10 mouse cellular contexts compared by ENCODE assay signal in the genomic region with DNA sequence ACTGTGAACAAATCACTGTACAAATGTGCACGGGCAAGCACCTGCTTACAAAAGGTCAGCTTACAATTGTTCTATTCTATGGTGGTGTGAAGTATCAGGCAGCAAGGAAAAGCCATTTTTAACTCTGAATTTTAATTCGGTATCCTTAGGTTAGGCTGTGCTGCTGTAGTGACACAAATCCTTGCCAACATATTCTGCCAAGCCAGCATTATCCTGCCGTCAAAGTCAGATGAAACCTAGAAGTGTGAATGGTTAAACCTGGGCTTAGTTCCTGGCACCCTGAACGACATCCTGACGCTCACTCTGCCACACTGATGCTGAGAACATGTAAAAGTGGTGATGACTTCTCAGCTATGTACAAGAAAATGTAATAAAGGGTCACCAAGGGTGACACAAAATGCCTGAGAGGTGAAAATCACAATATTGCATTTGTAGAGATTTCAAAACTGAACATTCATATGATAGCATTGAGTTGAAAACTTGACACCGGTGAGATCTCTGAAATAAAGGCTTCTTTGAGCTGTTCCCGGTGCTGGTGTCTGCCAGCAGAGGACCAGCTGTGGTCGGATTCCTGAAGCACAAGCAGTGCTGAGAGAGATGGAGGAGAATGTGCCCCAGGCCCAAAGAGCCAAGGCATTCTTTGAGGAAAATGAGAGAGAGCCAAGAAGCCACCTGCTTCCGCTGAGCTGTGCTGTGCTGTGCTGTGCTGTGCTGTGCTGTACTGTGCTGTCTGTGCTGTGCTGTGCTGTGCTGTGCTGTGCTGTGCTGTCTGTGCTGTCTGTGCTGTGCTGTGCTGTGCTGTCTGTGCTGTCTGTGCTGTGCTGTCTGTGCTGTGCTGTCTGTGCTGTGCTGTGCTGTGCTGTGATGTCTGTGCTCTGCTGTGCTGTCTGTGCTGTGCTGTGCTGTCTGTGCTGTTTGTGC.
DNase-seq lines count a peak whose midpoint lies in the region; ATAC-seq lines count a peak whose summit lies in the region.
"Had no signal": no experiment of that assay in that cellular context is flagged by ENCODE, and none has a peak within 500 bp of the region (broad histone marks: within the 10 kb centered on the region; RNA-seq: fewer than 3 reads in every experiment).

No protein-coding gene starts in this region.

- ATAC-seq in limb, embryonic 11.5 days (ENCODE audit: insufficient number of reproducible peaks, low FRiP score, low TSS enrichment, low read depth): peak; percentile 74; the same call in 1 of the 2 replicates
- ATAC-seq in erythroid progenitor cell, adult 5-6 weeks (replicated peaks; ENCODE audit: low FRiP score, poor library complexity, severe bottlenecking): peak; percentile 18
- peak; percentile 73; the same call in 1 of the 2 replicates for ATAC-seq in hindbrain, embryonic 15.5 days (ENCODE audit: low FRiP score, low read depth)
- ATAC-seq in monocyte, adult 5-6 weeks (replicated peaks; ENCODE audit: insufficient number of reproducible peaks, low FRiP score, low TSS enrichment, poor library complexity, severe bottlenecking): peak; percentile 44
- ATAC-seq: intestine, postnatal 0 days; Patski had no signal

- H3K4me1 ChIP-seq in limb, embryonic 11.5 days (ENCODE audit: control insufficient read depth, insufficient read depth, low read length): no peaks in the 10 kb centered on the region
- 0 out of 2 replicates have a peak, but pooled peaks cover under 1% of the 10 kb centered on the region for H3K4me1 ChIP-seq in limb, embryonic 10.5 days
- 0 out of 2 replicates have a peak, but pooled peaks cover under 1% of the 10 kb centered on the region for H3K4me1 ChIP-seq in hindbrain, embryonic 15.5 days (replicated peaks)

- 69% methylated on average over 9 of the region's 9 CpGs for WGBS in limb, embryonic 11.5 days
- 72% methylated on average over 9 of the region's 9 CpGs for WGBS in limb, embryonic 10.5 days
- 69% methylated on average over 9 of the region's 9 CpGs for WGBS in hindbrain, embryonic 15.5 days

- no peak overlapping the region for H3K9ac ChIP-seq in limb, embryonic 11.5 days (ENCODE audit: low read length)
- no peak overlapping the region for H3K9ac ChIP-seq in hindbrain, embryonic 15.5 days

- no peaks in the 10 kb centered on the region for H3K36me3 ChIP-seq in limb, embryonic 11.5 days (ENCODE audit: control insufficient read depth, insufficient read depth, low read length)
- H3K36me3 ChIP-seq in limb, embryonic 10.5 days: no peaks in the 10 kb centered on the region
- H3K36me3 ChIP-seq in hindbrain, embryonic 15.5 days: no peaks in the 10 kb centered on the region

- no peak for DNase-seq in limb, embryonic 11.5 days (ENCODE audit: low spot score)
- DNase-seq in limb, embryonic 10.5 days (ENCODE audit: low spot score): no peak
- DNase-seq in urinary bladder, postnatal 14 days (ENCODE audit: low spot score): no peak
- DNase-seq in ovary, postnatal 14 days (ENCODE audit: low spot score): no peak
- DNase-seq: thymus, postnatal 25 days had no signal

- no peak overlapping the region for H3K4me2 ChIP-seq in limb, embryonic 11.5 days (ENCODE audit: low read depth, severe bottlenecking)
- H3K4me2 ChIP-seq in hindbrain, embryonic 15.5 days: no peak overlapping the region

- no peaks in the 10 kb centered on the region for H3K27me3 ChIP-seq in limb, embryonic 11.5 days (ENCODE audit: control insufficient read depth, insufficient read depth, low read length)
- H3K27me3 ChIP-seq in limb, embryonic 10.5 days (ENCODE audit: low read depth, poor library complexity, severe bottlenecking): no peaks in the 10 kb centered on the region
- no peaks in the 10 kb centered on the region for H3K27me3 ChIP-seq in hindbrain, embryonic 15.5 days
- H3K27me3 ChIP-seq: Patski had no signal

- no peak overlapping the region for H3K4me3 ChIP-seq in limb, embryonic 11.5 days (ENCODE audit: low read depth, low read length)
- no peak overlapping the region for H3K4me3 ChIP-seq in limb, embryonic 10.5 days
- H3K4me3 ChIP-seq in hindbrain, embryonic 15.5 days: no peak overlapping the region

- H3K27ac ChIP-seq in limb, embryonic 11.5 days (replicated peaks; ENCODE audit: low read depth, low read length): no peak overlapping the region
- no peak overlapping the region for H3K27ac ChIP-seq in limb, embryonic 10.5 days
- no peak overlapping the region for H3K27ac ChIP-seq in hindbrain, embryonic 15.5 days (replicated peaks)

- H3K9me3 ChIP-seq in limb, embryonic 11.5 days (ENCODE audit: control insufficient read depth, low read length): peaks cover 44% of the 10 kb centered on the region
- peaks cover 50% of the 10 kb centered on the region for H3K9me3 ChIP-seq in limb, embryonic 10.5 days (replicated peaks)
- peaks cover 49% of the 10 kb centered on the region for H3K9me3 ChIP-seq in hindbrain, embryonic 15.5 days

Comparison
In these comparisons a context has a peak if more than half of its experiments do, and no peak if none do; other contexts are left out.
1. ATAC-seq: peak in every context shown above with its lines; median percentile 74 in limb, embryonic 11.5 days; 73 in hindbrain, embryonic 15.5 days; 44 in monocyte, adult 5-6 weeks; 18 in erythroid progenitor cell, adult 5-6 weeks.